Mouse (Mus musculus) naive thymus-derived CD4-positive, alpha-beta T cell, adult 2 months (primary cell): ENCODE measurements around the gene Dnaic1.
A peak's percentile ranks its signal among the peaks of the same experiment; 100 is the strongest.

ENCODE experiments used
- DNase-seq: peaks from one replicate; pipeline ENCODE4 v3.0.0-alpha.2; 2011; ENCODE audit warnings: low read depth

The Dnaic1 gene

GRCm38 (mm10) chr4:41635906-41636305 is 66.3 kb downstream of the Dnaic1 start:
- DNase-seq: no peak

DNA sequence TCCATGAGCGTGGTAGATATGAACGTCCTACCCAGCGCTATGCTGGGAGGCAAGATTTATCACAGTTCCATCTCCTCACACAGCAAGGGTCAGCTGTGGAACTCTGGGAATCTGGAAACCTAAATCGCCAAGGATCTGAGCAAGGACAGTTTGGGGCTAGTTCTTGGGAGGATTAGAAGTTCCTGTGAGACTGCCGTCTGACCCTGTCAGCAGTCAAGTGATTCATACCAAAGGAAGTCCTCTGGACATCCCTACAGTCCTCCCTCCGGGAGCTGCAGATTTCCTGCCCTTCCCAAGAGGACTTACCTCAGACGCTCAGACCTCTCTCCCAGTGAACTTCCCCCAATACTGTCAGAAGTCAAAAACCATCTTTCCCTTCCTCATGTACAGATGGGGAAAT is 66.8 kb downstream of the Dnaic1 start:
- DNase-seq: no peak

DNA sequence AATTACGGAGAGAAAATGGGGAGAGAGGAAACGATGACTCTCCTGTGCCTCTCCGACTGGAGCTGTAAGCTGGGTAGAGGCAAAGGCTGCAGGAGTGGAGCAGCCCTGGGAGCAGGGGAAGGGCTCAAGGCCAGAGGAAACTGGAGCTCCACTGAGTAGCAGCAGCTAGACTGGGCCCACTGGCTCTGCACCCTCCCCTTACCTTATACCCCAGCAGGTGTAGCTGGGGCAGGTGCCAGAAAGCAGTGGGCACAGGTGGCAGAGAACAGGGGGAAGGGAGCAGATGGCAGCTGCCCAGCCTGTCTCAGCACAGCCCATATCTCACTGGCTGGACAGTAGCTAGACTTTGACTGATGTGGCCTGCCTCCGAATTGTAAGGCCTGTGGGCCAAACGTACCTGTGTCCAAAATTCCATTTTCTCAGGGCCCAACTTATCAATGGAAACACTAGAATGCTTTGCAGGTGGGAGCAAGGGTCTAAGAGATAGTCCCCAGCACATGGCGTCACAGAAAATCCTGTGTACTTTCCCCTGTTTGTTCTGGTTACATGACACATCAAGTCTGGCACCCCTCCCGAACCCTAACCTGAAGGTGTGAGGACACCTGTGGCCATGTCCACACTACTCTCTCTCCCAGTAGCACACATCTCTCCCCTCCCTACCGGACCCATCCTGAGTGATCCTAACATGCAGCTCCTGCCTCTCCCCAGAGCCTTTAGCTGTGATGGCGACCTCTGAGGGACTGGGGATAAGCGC is 67.5 kb downstream of the Dnaic1 start:
- DNase-seq: no peak

GRCm38 (mm10) chr4:41638186-41638731 is 68.7 kb downstream of the Dnaic1 start:
- no peak for DNase-seq

- no peak for DNase-seq
Observed at GRCm38 (mm10) chr4:41638828-41639213, 69.2 kb downstream of the Dnaic1 start.

- DNase-seq: peak; percentile 56
Observed at GRCm38 (mm10) chr4:41639214-41639841, 69.8 kb downstream of the Dnaic1 start.

- DNase-seq: peak; percentile 90
Observed at GRCm38 (mm10) chr4:41639913-41640507, 70.4 kb downstream of the Dnaic1 start, which contains the start of gene Enho. TSS of gene Enho (minus strand) at chr4:41640324.

- no peak for DNase-seq
Observed at GRCm38 (mm10) chr4:41641199-41641822, 71.7 kb downstream of the Dnaic1 start.

- DNase-seq: no peak
Observed at GRCm38 (mm10) chr4:41645488-41645887, 75.9 kb downstream of the Dnaic1 start.

GRCm38 (mm10) chr4:41648157-41648556 is 78.6 kb downstream of the Dnaic1 start:
- no peak for DNase-seq

GRCm38 (mm10) chr4:41648627-41649026 is 79.1 kb downstream of the Dnaic1 start:
- DNase-seq: no peak

DNA sequence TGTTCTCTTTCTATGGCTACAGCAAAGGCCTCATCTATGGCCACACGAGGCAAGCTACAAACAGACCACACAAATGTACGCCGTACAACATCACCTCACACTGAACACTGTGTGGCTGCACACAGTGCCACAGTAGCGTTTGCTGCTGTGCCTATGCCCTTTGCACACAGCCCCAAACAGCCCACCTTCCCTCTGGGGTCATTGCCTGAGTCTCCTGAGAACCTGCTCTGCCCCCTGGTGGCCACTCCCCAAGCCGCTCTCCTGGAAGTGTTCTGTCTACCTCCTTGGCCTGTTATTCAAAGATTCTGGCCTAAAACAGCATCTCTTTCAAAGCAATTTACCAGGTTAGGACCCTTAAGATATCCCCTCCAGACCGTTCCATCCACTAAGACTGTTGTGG is 83.7 kb downstream of the Dnaic1 start:
- peak; percentile 58 for DNase-seq

DNA sequence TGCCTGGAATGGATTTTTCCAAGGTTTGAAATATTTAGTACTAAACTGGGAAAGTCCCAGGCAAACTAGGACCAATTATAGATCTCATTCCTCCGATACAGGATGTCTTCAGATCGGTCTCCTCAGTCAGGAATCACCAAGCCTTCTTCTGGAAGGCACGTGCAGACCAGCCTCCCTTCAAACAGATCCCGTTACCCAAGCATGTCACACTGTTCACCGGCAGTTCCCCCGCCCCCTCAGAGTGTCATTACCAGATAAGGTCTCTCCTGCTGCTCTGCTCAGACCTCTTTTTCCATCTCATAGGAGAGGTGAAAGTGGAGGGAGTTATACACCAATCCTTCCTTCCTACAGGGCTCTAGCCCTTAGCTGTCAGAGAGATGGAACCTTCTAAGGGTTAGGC is 84.2 kb downstream of the Dnaic1 start:
- no peak for DNase-seq

DNA sequence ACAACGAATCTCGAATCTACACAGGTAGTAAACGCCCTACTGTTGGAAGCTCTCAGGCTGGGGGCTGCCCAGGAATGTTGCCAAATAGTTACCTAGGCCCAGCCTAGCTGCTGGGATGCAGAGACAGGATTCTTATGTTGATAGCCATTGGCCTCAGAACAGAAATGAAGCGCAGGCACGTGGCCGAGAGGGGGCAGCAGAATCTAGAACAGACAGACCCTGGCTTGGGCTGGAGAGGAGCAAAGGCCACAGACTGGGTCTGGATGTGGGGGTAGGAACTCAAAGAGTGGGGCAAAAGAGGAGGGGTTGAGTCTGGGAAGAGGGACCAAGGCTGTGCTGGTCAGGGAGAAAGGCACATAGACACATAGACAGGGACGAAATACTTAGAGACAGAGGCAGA is 84.6 kb downstream of the Dnaic1 start:
- no peak for DNase-seq

DNA sequence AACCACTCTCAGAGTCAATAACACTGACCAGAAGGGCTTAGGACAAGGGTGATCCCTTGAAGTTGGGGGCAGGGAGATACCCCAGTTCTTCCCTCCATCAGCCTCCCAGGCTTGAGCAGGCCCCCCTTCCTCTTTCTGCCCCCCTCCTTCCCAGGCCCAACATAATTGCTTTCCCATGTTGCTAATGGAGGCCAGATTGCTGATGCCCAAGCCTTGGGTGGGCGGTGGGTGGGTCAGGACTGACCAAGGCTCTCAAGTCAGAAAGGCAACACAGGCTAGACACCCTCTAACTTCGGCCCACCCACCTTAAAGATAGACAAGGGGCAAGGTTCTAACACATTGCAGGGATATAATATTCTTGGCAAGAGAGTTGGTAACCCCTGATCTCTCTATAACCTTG is 86.0 kb downstream of the Dnaic1 start:
- DNase-seq: no peak

DNA sequence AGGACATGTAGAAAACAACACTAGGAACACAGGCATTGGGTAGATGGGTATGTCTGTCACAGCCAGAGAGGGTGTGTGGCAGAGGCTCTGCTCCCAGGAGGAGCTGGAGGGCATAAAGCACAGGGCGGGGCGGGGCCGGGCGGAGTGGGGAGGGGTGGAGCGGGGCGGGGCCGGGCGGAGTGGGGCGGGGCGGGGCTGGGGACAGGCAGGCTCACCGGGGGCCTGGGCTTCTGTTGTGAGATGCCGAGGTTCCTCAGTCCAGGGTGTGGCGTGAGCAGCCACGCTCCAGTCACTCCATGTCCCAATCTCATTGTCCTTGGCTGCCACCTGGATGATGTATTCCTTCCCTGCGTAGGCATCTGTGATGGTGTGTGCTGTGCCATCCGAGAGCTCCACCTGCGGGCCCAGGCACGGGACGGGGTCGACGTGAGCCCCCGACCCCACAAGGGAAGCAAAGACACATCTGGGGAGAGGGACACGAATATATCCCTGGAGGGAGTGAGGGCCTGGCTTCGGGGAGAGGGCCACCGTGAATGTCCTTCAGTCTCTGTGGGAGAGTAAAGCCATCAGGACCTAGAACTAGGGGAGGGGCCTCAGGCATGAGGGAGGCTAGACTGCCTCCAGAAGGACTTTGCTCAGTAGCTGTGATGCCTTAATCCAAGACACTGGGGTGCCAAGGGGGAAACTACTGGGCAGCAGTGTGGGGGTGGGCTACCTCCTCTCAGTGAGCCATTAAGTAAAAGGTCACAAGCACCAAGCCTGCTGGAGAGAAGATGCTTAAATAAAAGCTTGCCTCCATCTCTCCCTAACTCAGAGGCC is 89.2 kb downstream of the Dnaic1 start:
- no peak for DNase-seq

- DNase-seq: no peak
Observed at GRCm38 (mm10) chr4:41659556-41659955, 90.0 kb downstream of the Dnaic1 start.

DNA sequence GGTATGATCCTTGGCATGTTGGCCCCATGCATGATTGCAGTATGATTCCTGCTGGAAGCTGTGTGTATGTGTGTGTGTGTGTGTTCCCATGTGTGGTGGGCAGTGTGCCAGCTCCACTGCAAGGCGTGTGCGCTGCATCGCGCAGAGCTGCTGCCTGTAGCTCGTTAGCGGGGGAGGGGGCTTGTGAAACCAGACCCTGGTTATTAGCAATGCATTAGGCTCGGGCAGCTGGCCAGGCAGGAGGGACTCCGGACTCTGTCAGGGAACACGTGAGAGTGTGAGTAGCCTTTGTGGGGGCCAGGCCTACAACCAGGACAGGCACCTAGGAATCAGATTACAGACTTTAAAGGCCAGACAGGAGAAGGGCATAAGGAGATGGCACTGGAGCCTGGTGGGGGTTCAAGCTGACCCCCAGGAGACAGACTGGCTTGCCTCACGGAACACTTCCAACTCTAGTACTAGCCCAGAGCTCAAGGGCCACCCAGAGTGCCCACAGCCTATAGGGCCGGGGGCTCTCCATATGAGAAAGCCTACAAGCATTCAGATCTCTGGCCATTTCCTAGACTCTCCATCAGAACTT is 91.4 kb downstream of the Dnaic1 start:
- DNase-seq: no peak

- no peak for DNase-seq
Observed at GRCm38 (mm10) chr4:41662723-41663122, 93.1 kb downstream of the Dnaic1 start.

GRCm38 (mm10) chr4:41663614-41664013 is 94.0 kb downstream of the Dnaic1 start:
- no peak for DNase-seq

- no peak for DNase-seq
Observed at GRCm38 (mm10) chr4:41664533-41664932, 95.0 kb downstream of the Dnaic1 start.
